Mouse (Mus musculus) lung, embryonic 14.5 days (tissue): ENCODE data around the gene Errfi1. TPM values are rescaled to one million over a fixed set of nuclear protein-coding genes. Genes with fewer than 3 reads are reported as not detected.
A peak's percentile ranks its signal among the peaks of the same experiment; 100 is the strongest.

Source experiments
- ATAC-seq: fragments of 200-750 bp; cut with Nextera tagmentation; 2 replicates; pipeline ENCODE4 v1.8.0; 2017; ENCODE audit warnings: mild to moderate bottlenecking, moderate TSS enrichment, moderate library complexity; ENCODE audit not compliant: insufficient read depth
- DNase-seq: peaks from one replicate; pipeline ENCODE4 v3.0.0-alpha.2; 2015
- H3K27ac ChIP-seq: fragments of 300-500 bp; sonication (generic); 2 replicates; pipeline ENCODE4 v1.5.1; 2014; ENCODE audit warnings: low read depth, mild to moderate bottlenecking, moderate library complexity
- H3K27me3 ChIP-seq: fragments of 300-500 bp; sonication (generic); 2 replicates; pipeline ENCODE4 v1.6.1; 2014; ENCODE audit warnings: low read length, control low read depth; ENCODE audit not compliant: insufficient read depth
- H3K36me3 ChIP-seq: fragments of 300-500 bp; sonication (generic); 2 replicates; pipeline ENCODE4 v1.6.1; 2014; ENCODE audit warnings: control low read depth; ENCODE audit not compliant: insufficient read depth
- H3K4me1 ChIP-seq: fragments of 300-500 bp; sonication (generic); 2 replicates; pipeline ENCODE4 v1.6.1; 2014; ENCODE audit warnings: antibody characterized with exemption, control low read depth; ENCODE audit not compliant: insufficient read depth
- H3K4me2 ChIP-seq: fragments of 300-500 bp; sonication (generic); 2 replicates; pipeline ENCODE4 v1.6.1; 2014; ENCODE audit warnings: mild to moderate bottlenecking
- H3K4me3 ChIP-seq: fragments of 300-500 bp; sonication (generic); 2 replicates; pipeline ENCODE4 v1.5.1; 2014; ENCODE audit warnings: low read depth, low read length
- H3K9ac ChIP-seq: fragments of 300-500 bp; sonication (generic); 2 replicates; pipeline ENCODE4 v1.6.1; 2014
- H3K9me3 ChIP-seq: fragments of 300-500 bp; sonication (generic); 2 replicates; pipeline ENCODE4 v1.6.1; 2016; ENCODE audit warnings: low read depth, low read length, control low read depth
- CTCF ChIP-seq: IDR thresholded peaks from 2 replicates; pipeline ENCODE4 v1.5.1; 2016; ENCODE audit warnings: antibody characterized with exemption, low read depth
- WGBS: fragments of 180-500 bp; shearing (Covaris S2); extraction: QIAGEN DNeasy Blood & Tissue Kit; methylation state at CpG from one replicate; pipeline ENCODE4 v1.1.7; 2014; 5-methylcytosine and 5-hydroxymethylcytosine counted together
- polyA plus RNA-seq: library from polyadenylated mRNA; unstranded; fragments of >200 nt; fragmentation: Nextera tagmentation; extraction: Ambion mirVana; gene quantifications from 2 replicates; pipeline ENCODE4 v1.2.1, GENCODE M21; 2014

The Errfi1 gene
- polyA plus RNA-seq, 1 experiment from 2014 or later = 41.5 TPM

DNA sequence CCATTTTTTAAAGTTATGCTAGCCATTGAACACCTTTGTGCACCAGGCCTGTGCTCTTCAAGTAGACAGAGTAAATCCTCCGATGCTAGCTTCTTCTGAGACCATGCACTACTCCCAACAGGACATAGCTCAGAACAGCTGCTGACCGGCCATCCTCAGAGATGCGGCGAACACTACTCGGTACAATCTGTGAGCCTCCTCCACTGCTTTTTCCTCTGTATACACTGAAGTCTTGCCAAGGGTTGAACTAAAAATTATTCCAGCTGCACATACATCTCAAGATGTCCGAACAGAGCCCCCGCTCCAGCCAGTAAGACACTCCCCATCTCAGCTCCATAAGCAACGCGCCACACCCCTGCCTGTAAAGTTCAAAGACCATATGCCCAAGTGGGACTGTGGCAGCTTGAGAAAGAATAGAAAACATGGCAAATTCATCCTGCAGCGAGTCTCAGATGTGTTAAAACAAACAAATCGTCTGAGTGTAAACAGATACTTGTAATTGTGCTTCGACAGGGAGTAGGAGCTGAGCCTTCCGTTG is 37.2 kb upstream of the Errfi1 start:
- peak overlapping the region; percentile 1; the same call in 1 of the 2 replicates for H3K4me2 ChIP-seq

DNA sequence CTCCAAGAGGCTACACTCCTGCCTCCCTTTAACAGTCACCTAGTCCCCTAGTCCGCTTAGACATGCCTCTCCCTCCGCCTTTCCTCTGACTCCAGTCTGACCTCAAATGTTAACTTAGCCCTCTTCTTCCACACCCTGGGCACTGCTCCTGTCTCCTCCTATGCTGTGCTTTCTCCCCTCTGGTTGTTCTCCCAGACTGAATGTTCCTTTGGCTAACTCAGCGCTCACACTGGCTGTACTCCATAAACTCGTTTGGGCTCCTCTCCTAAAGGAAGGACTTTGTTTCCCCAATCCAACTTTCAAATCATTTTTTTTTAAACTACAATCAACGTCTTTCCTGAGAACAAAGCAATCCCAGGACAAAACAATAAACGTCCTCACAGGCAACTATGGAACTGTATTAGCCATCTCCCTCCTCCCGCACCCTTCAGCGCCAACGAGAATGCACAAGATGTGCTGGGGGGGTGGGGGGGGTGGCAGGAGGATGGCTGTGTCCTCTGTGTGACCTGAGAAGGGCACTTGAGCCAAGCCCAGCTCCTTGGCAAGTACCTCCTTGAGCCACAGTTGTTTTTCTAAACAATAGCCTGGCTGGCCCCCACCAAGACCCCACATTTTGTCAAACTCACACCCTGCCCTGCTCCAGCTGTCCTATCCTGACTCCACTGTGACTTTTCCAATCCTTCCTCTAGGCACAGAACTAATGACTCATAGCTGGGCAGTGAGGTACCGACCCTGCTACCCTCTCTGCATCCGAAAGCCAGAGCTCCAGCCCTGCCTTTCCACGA is 34.4 kb upstream of the Errfi1 start:
- H3K4me1 ChIP-seq = peaks cover 35% of the 10 kb centered on the region

More for the DNA sequence above, 37.2 kb upstream of the Errfi1 start:
- H3K9me3 ChIP-seq = no peaks in the 10 kb centered on the region
- no peaks in the 10 kb centered on the region for H3K27me3 ChIP-seq
- peak; percentile 76 for DNase-seq
- peak overlapping the region; percentile 1 for H3K27ac ChIP-seq
- no peak for TF ChIP-seq CTCF
- peak; percentile 75 for ATAC-seq
- no peak overlapping the region for H3K9ac ChIP-seq
- no peak overlapping the region for H3K4me3 ChIP-seq
- no peaks in the 10 kb centered on the region for H3K36me3 ChIP-seq
- peaks cover 29% of the 10 kb centered on the region for H3K4me1 ChIP-seq
- WGBS = 26% methylated on average over 13 of the region's 13 CpGs

DNA sequence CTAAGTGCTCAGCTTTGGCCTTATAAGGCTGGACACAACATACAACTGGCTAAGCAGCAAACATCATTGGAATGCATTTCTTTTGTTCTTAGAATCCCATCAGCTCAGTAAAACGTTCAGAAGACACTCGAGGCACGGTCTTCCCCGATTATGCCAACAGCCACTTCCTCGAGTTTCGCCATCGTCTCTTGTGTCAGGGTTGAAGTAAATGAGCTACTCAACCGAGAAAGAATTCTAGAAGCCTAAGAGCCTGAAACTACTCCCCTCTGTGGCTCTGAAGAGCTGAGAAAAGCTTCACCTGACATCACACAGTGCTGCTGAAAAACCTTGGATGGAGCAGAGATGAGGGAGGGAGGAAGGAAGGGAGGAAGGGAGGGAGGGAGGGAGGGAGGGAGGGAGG is 32.3 kb upstream of the Errfi1 start:
- no peak overlapping the region for H3K4me3 ChIP-seq
- no peak overlapping the region for H3K9ac ChIP-seq
- WGBS = 57% methylated on average over 8 of the region's 8 CpGs
- no peaks in the 10 kb centered on the region for H3K9me3 ChIP-seq
- H3K4me1 ChIP-seq = peaks cover 37% of the 10 kb centered on the region
- H3K27ac ChIP-seq = no peak overlapping the region
- no peak for DNase-seq
- ATAC-seq = no peak
- H3K27me3 ChIP-seq = no peaks in the 10 kb centered on the region
- no peak for TF ChIP-seq CTCF
- no peak overlapping the region for H3K4me2 ChIP-seq
- no peaks in the 10 kb centered on the region for H3K36me3 ChIP-seq

More for the DNA sequence above, 34.4 kb upstream of the Errfi1 start:
- H3K9ac ChIP-seq = no peak overlapping the region
- TF ChIP-seq CTCF = no peak
- ATAC-seq (no peak), DNase-seq (no peak)
- H3K36me3 ChIP-seq = no peaks in the 10 kb centered on the region
- H3K27me3 ChIP-seq = no peaks in the 10 kb centered on the region
- no peak overlapping the region for H3K4me2 ChIP-seq
- no peak overlapping the region for H3K27ac ChIP-seq
- no peaks in the 10 kb centered on the region for H3K9me3 ChIP-seq
- no peak overlapping the region for H3K4me3 ChIP-seq
- WGBS = 48% methylated on average over 12 of the region's 12 CpGs

DNA sequence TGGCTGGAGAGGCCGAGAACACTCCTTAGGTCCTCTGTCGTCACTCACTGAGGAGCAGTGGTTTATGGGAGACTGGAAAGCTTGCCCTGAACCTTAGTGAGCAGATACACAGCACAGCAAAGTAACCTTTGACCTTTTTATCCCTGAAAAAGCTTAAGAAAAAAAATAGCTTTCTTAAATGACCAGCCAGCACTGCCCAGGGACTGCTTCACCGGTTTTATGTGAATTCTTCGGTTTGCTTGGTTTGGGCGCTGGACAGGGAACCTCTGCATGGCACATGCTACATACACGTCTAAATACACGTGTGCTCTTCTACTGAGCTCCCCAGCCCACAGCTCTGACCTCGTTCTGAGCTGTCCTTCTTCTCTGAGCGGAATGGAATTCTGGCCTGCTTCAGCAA is 31.1 kb upstream of the Errfi1 start:
- no peaks in the 10 kb centered on the region for H3K36me3 ChIP-seq
- peaks cover 35% of the 10 kb centered on the region for H3K4me1 ChIP-seq
- WGBS = 76% methylated on average over 9 of the region's 9 CpGs
- no peak overlapping the region for H3K9ac ChIP-seq
- no peaks in the 10 kb centered on the region for H3K27me3 ChIP-seq
- no peak for TF ChIP-seq CTCF
- no peak overlapping the region for H3K4me3 ChIP-seq
- no peak overlapping the region for H3K27ac ChIP-seq
- H3K4me2 ChIP-seq = no peak overlapping the region
- no peak for ATAC-seq
- no peaks in the 10 kb centered on the region for H3K9me3 ChIP-seq
- no peak for DNase-seq

DNA sequence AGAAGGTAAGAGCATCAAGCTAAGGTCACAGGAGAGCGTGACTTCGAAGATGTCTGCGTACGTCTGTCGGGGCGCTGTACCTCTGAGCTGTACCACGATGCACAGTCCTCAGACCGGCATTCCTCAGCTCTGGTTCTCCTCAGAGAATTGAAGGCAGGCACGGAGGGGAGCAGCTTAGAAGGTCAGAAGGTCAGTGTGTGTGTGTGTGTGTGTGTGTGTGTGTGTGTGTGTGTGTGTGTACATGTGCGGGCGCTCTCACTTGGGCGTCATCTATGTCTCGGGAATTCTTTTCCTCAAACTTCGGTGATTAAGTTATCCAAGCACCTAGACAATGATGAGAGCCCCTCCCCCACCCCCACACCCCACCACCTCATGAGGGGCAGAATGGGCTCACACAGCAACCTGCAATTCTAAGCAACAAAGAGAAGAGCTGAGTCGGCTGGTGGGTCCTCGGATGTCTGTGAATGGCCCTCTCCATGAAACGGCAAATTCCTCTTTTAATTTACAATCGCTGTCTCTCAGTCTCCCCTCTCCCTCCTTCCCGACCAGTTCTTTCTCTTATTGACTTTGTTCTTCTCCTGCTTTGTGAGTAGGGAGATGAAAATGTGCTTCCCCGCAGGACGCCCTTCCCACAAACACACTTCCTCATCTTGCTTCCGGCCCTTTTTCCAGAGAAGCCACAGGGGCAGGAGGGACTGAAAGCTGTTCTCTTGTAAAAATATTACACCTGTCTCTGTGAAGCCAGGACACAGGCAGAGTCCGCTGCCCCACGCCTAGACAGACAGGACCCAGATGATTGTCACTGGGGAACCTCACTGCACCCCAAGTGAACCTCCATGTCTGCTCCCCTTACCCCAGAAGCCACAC is 29.9 kb upstream of the Errfi1 start:
- H3K4me2 ChIP-seq = no peak overlapping the region
- H3K9ac ChIP-seq = no peak overlapping the region
- H3K27me3 ChIP-seq = no peaks in the 10 kb centered on the region
- peak overlapping the region; percentile 93 for H3K27ac ChIP-seq
- no peak for ATAC-seq
- no peaks in the 10 kb centered on the region for H3K36me3 ChIP-seq
- H3K4me1 ChIP-seq = peaks cover 33% of the 10 kb centered on the region
- 49% methylated on average over 24 of the region's 24 CpGs for WGBS
- H3K9me3 ChIP-seq = no peaks in the 10 kb centered on the region
- no peak overlapping the region for H3K4me3 ChIP-seq
- TF ChIP-seq CTCF = no peak
- DNase-seq = no peak

DNA sequence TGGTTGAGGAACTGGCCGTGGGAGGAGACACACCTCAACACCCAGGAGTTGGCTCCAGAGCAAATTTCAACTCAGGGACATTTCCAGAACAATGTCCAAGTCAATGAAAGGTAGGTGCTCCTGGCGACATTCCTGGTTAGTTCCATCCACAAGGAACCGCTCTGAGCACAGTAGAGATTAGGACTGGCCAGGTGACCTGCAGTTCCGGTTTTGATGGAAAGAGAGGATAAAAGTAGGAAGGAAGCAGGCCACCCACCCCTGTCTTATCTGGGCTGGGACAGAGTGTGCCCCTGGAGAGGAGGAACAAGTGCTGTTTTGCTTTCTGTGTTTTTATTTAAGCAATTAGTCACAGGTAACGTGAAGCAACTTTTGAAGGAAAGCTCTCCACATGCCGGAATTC is 28.8 kb upstream of the Errfi1 start:
- H3K9ac ChIP-seq = no peak overlapping the region
- peak overlapping the region; percentile 35; the same call in 1 of the 2 replicates for H3K4me2 ChIP-seq
- H3K36me3 ChIP-seq = no peaks in the 10 kb centered on the region
- H3K9me3 ChIP-seq = no peaks in the 10 kb centered on the region
- TF ChIP-seq CTCF = no peak
- no peak overlapping the region for H3K4me3 ChIP-seq
- H3K27me3 ChIP-seq = no peaks in the 10 kb centered on the region
- ATAC-seq (peak; percentile 39), DNase-seq (no peak)
- peak overlapping the region; percentile 93 for H3K27ac ChIP-seq
- H3K4me1 ChIP-seq = peaks cover 23% of the 10 kb centered on the region
- 44% methylated on average over 6 of the region's 6 CpGs for WGBS

DNA sequence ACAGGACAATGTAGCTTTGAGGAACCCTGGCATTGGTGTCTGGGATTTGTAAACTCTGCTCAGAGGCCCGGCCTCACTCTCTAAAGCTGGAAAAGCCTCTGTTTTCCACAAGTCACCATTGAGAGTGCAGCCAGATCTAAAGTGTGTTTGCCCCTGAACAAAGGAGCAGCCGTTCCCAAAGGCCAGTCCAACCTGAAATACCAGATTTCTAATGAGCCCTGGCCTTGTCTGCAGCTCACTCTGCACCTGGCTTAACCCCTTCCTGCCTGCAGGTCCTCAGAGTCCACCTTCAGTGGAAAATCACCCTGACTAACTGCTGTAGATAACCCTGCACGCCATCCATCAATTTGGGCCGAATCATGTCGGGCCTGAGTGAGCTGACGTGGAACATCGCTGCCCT is 28.2 kb upstream of the Errfi1 start:
- DNase-seq (peak; percentile 87), ATAC-seq (peak; percentile 75)
- H3K27ac ChIP-seq = peak overlapping the region; percentile 93
- TF ChIP-seq CTCF = no peak
- H3K9me3 ChIP-seq = no peaks in the 10 kb centered on the region
- H3K27me3 ChIP-seq = no peaks in the 10 kb centered on the region
- WGBS = 16% methylated on average over 7 of the region's 7 CpGs
- no peaks in the 10 kb centered on the region for H3K36me3 ChIP-seq
- H3K4me2 ChIP-seq = peak overlapping the region; percentile 35; the same call in 1 of the 2 replicates
- peaks cover 22% of the 10 kb centered on the region for H3K4me1 ChIP-seq
- H3K4me3 ChIP-seq = no peak overlapping the region
- no peak overlapping the region for H3K9ac ChIP-seq
